20 mouse cellular contexts compared by ENCODE assay signal in genomic region chr17:54669499-54669898, GRCm38 (mm10).
DNase-seq lines count a peak whose midpoint lies in the region; ATAC-seq and TF ChIP-seq lines count a peak whose summit lies in the region.
"Had no signal": no experiment of that assay in that cellular context is flagged by ENCODE, and none has a peak within 500 bp of the region (broad histone marks: within the 10 kb centered on the region; RNA-seq: fewer than 3 reads in every experiment).

No protein-coding gene starts in this region.

- TF ChIP-seq CTCF in left cerebral cortex, adult 2 months (IDR thresholded peaks at IDR 0.05) = no peak

- intact Hi-C loops in left cerebral cortex, adult 2 months (cut with DNase I) = loop anchor here (1.0 to 10.0 kb wide), 3 partner anchors 307 to 805 kb away; no protein-coding TSS in a partner anchor
- intact Hi-C loops in left cerebral cortex, postnatal 36 days (cut with DNase I) = loop anchor here (5.0 to 10.0 kb wide), 2 partner anchors 413 to 805 kb away; no protein-coding TSS in a partner anchor
- intact Hi-C loops in heart, postnatal 36 days (cut with DNase I) = no loop called here

- H3K4me3 ChIP-seq in left cerebral cortex, adult 2 months = no peak overlapping the region
- H3K4me3 ChIP-seq: embryonic facial prominence, embryonic 10.5 days; embryonic facial prominence, embryonic 12.5 days; forebrain, embryonic 12.5 days had no signal

- DNase-seq in frontal cortex, postnatal 25 days (ENCODE audit: low spot score in 2 of 2) = no peak
- no peak for DNase-seq in left cerebral cortex, adult 2 months (ENCODE audit: extremely low spot score in 1 of 2, low spot score in 2 of 2)
- no peak for DNase-seq in left cerebral cortex, postnatal 36 days (ENCODE audit: low spot score in 2 of 2)
- peak; percentile 2 for DNase-seq in right cerebral cortex, adult 18-20 months
- no peak for DNase-seq in right cerebral cortex, postnatal 10 days (ENCODE audit: low spot score in 2 of 2)
- DNase-seq in telencephalon, adult 2 months (ENCODE audit: low read depth, low spot score) = peak; percentile 62
- DNase-seq in heart, postnatal 36 days = no peak
- DNase-seq: adrenal gland, adult 2 months; adrenal gland, postnatal 10 days; adrenal gland, postnatal 25 days; cerebellum, adult 11-12 months; cerebellum, adult 2 months; cerebellum, adult 9-10 months; cerebellum, postnatal 10 days; cerebellum, postnatal 25 days had no signal

- ATAC-seq in frontal cortex, adult (ENCODE audit: low TSS enrichment) = peak; percentile 86
- ATAC-seq: forebrain, embryonic 14.5 days had no signal

- peak overlapping the region; percentile 51; the same call in 1 of the 2 replicates for H3K27ac ChIP-seq in left cerebral cortex, adult 2 months
- H3K27ac ChIP-seq: embryonic facial prominence, embryonic 10.5 days; embryonic facial prominence, embryonic 12.5 days; forebrain, embryonic 12.5 days had no signal

Comparison
In these comparisons a context has a peak if more than half of its experiments do, and no peak if none do; other contexts are left out.
1. DNase-seq: peak in right cerebral cortex, adult 18-20 months (single experiment) and telencephalon, adult 2 months (single experiment); none in frontal cortex, postnatal 25 days (0 of 2), left cerebral cortex, adult 2 months (0 of 2), left cerebral cortex, postnatal 36 days (0 of 2), right cerebral cortex, postnatal 10 days (0 of 2) and heart, postnatal 36 days (0 of 2).